Mouse (Mus musculus): ENCODE results near the gene Cpm.
"Not testable (repeated sequence)": the region's sequence is repeated elsewhere in the genome, so short reads cannot be mapped to it uniquely, and the experiment has no call there.

Cpm gene

GRCm38 (mm10) chr10:117607051-117607803 is 22.1 kb upstream of the Cpm start:
- no peak for DNase-seq (ENCODE audit: low read depth, low spot score)

GRCm38 (mm10) chr10:117607804-117608279 is 21.5 kb upstream of the Cpm start:
- DNase-seq (ENCODE audit: low read depth, low spot score) = no peak

GRCm38 (mm10) chr10:117608487-117608886 is 20.8 kb upstream of the Cpm start:
- DNase-seq (ENCODE audit: low read depth, low spot score) = no peak

GRCm38 (mm10) chr10:117608988-117609809 is 20.1 kb upstream of the Cpm start:
- no peak for DNase-seq (ENCODE audit: low read depth, low spot score)

- no peak for DNase-seq (ENCODE audit: low read depth, low spot score)
Measured at GRCm38 (mm10) chr10:117609810-117610090, 19.6 kb upstream of the Cpm start.

GRCm38 (mm10) chr10:117610160-117610764 is 19.0 kb upstream of the Cpm start:
- DNase-seq (ENCODE audit: low read depth, low spot score) = no peak

- DNase-seq (ENCODE audit: low read depth, low spot score) = no peak
Measured at GRCm38 (mm10) chr10:117610794-117611384, 18.4 kb upstream of the Cpm start.

GRCm38 (mm10) chr10:117611503-117611902 is 17.8 kb upstream of the Cpm start:
- DNase-seq (ENCODE audit: low read depth, low spot score) = no peak

GRCm38 (mm10) chr10:117611976-117612375 is 17.3 kb upstream of the Cpm start:
- DNase-seq (ENCODE audit: low read depth, low spot score) = no peak

- DNase-seq (ENCODE audit: low read depth, low spot score) = no peak
Measured at GRCm38 (mm10) chr10:117612621-117613584, 16.4 kb upstream of the Cpm start.

GRCm38 (mm10) chr10:117613960-117614359 is 15.3 kb upstream of the Cpm start:
- no peak for DNase-seq (ENCODE audit: low read depth, low spot score)

GRCm38 (mm10) chr10:117614387-117614786 is 14.9 kb upstream of the Cpm start:
- no peak for DNase-seq (ENCODE audit: low read depth, low spot score)

GRCm38 (mm10) chr10:117615239-117615638 is 14.1 kb upstream of the Cpm start:
- no peak for DNase-seq (ENCODE audit: low read depth, low spot score)

GRCm38 (mm10) chr10:117615746-117616145 is 13.6 kb upstream of the Cpm start:
- no peak for DNase-seq (ENCODE audit: low read depth, low spot score)

- no peak for DNase-seq (ENCODE audit: low read depth, low spot score)
Measured at GRCm38 (mm10) chr10:117616191-117616680, 13.1 kb upstream of the Cpm start.

GRCm38 (mm10) chr10:117616765-117617164 is 12.5 kb upstream of the Cpm start:
- not testable (repeated sequence) for DNase-seq (ENCODE audit: low read depth, low spot score)

GRCm38 (mm10) chr10:117617568-117618345 is 11.5 kb upstream of the Cpm start:
- no peak for DNase-seq (ENCODE audit: low read depth, low spot score)

GRCm38 (mm10) chr10:117619041-117619861 is 10.0 kb upstream of the Cpm start:
- DNase-seq (ENCODE audit: low read depth, low spot score) = no peak

- no peak for DNase-seq (ENCODE audit: low read depth, low spot score)
Measured at GRCm38 (mm10) chr10:117619862-117620179, 9.5 kb upstream of the Cpm start.

All from c-Kit-negative CD71-positive TER-119-positive erythroid progenitor cells, embryonic 14.5 days (primary cell).